Mouse (Mus musculus) liver, embryonic 14.5 days (tissue): Measurements from ENCODE around the gene Mycn.

Source experiments
- CTCF ChIP-seq: IDR thresholded peaks from 2 replicates; pipeline ENCODE4 v1.5.1; 2016; ENCODE audit warnings: antibody characterized with exemption, low read depth, control low read depth
- EP300 ChIP-seq: IDR thresholded peaks from 2 replicates; pipeline ENCODE4 v1.6.1; 2016; ENCODE audit warnings: antibody characterized with exemption, low read depth

- TF ChIP-seq CTCF: peak; percentile 63
- TF ChIP-seq EP300: no peak
These were observed 793 bp upstream of the Mycn start for GRCm38 (mm10) chr12:12942364-12943050.
